Mouse (Mus musculus) adrenal gland, postnatal 4 days (tissue): Measurements from ENCODE around the gene Dpf3. TPM values are rescaled to one million over a fixed set of nuclear protein-coding genes. Genes with fewer than 3 reads are reported as not detected.

Source experiments
- DNase-seq, 2 experiments: peaks; one replicate each; pipeline ENCODE4 v3.0.0; 2021 to 2022; ENCODE audit warnings: low spot score in 2 of 2, mixed read lengths in 2 of 2
- total RNA-seq, 2 experiments: library from RNA; stranded (reverse); gene quantifications; 2 replicates each; pipeline ENCODE4 v1.2.3; 2021

Gene Dpf3
- total RNA-seq, 2 experiments from 2014 or later, result 9.4 to 10.5 TPM

- no peak for DNase-seq
Measured at GRCm38 (mm10) chr12:83298358-83298757, 189.2 kb downstream of the Dpf3 start.

DNA sequence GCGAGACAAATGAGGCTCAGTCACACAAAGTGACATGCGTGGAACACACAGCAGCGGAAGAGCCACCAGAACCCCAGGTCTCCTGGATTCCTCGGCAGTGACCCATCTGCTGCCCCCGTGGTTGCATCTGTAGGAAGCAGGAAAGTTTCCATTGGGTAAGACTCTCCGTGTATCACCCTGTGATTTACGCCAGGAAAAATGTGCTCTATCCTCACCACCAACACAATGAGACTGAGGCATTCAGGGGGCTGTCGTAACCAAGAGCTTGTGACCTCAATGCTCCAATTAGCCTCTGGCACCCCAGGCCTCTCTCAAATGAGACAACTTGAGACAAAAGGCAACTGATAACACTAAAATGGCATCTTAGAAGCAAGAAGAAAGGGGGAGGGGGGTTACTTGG is 192.5 kb downstream of the Dpf3 start:
- DNase-seq, result no peak

DNA sequence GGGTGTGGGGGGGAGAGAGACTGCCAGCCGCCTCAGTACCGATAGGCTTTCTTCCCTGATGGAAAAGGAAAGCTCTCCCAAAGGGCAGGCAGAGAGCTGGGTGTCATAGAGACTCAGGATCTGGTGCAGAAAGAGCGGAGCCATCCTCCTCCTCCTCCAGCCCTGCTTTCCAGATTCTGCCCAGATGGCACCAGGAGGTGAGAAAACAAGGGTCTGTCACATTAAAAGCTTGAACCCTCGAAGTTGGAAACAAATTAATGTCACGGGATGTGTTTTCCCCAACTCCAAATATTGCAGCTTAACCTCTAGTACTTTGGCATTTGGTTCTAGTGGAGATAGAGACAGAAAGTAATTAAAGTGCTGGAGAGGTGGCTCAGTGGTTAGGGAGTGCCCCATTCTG is 195.6 kb downstream of the Dpf3 start:
- DNase-seq, result no peak

DNA sequence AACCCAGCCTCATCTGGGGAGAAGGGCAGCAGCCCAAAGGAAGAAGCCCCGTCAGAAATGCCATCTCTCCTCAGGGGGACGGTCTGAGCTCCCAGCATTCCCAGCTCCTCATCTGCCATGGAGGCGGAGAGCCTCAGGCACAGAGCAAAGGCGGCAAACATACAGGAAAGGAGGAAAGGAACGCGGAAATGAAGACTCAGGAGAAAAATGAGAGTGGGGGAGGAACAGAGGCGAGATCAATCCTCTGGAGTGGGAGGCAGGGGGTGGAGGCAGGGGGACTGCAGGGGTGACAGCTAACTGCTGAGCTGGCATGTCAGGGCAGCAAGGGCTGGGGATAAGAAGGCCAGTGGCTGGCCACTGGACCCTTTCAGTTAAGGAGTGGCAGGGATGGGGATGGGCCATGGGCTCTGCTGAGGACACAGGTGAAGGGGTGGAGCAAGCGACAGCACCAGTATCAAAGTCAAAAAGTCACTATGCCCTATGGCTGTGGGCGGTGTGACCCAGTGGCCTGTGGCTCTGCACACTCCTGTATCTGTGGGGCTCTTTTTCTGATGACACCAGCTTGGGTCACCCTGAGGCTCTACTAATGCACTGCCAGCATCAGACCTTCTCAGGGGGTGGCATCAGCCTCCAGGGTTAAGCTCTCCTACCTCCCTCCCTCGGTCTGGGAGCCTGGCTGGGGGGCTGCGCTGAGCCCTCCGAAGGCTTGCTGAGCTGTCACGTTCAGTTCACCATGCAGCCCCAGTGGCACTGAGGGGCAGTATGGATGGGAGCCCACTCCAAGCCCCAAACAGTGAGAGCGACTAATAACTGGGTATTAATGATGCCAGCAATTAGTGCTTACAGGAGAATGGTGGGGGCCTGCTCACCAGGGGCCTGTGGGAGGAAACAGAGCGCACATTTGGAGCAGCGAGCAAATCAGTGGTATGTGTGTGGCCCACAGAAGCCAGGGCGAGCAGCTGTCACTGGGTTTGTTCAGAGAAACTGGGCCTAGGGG is 200.7 kb downstream of the Dpf3 start:
- no peak for DNase-seq

DNA sequence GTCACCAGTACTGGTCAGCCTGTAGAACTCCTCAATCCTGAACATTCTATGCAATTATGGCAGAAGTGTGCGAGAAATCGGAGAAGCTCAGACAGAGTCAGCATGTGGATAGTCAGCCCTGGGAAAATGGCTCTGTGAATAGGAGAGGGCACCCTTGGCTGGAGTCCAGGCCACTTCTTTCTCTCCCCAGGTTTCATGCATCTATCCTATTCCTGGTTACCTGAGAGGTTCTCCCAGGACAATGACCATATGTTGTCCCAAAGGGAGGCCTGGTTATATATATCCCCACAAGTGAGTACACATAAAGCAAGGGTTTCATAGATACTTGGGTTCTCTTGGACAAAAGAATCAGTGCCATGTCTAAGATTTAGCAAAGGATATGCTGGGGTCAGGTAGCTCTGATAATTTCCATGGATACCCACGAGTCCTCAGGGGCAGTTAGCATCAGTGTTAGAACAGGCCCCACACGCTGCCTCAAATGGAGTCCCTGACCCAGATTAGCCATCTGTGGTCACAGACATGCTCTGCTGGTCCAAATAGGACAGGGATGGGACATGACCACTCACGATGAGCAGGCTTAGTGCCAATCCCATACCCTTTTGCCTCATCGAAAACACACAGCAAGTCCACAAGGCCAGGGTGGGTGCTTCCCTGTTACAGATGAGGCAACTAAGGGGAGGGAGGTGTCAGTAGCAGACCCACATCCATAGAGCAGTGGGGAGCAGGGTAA is 203.8 kb downstream of the Dpf3 start:
- no peak for DNase-seq

GRCm38 (mm10) chr12:83277537-83278441 is 209.7 kb downstream of the Dpf3 start:
- DNase-seq, result no peak

DNA sequence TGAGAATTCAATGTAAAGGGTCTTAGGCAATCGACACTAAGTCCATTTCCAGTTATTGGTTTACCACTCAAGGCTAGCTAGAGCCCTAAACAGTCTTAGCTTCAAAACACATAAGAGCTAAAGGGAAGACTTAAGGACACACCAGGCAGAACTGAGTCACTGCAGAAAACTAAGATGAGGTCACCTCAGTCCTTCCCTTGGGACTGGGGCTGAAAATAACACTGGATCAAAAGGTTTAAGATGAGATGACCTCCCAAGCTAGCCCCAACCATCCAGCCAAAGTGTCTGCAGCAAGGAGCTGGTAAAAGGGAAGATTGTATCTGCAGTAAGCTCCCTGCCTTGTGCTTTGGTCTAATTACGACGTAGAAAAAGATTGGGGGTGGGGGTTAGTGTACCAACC is 216.3 kb downstream of the Dpf3 start:
- DNase-seq, result no peak

DNA sequence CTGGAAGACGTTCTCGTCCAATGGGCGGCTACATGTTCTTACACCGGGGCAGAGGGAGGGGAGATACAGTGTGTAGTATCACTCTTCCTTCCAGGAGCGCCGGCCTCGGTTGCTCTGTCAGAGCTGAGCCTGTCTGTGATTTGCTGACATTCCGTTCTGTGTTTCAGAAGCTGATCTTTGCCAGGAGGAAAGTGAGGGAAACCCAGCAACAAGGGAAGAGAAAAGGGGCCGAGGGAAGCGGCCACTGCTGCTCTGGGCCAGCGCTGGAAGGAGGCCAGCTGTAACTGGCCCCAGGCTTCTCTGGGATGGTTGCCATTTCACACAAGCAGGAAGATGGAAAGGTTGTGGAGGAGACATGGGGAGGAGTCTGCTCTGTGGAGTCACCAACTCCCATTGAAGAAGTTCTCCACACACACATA is 219.0 kb downstream of the Dpf3 start:
- DNase-seq, result no peak

- DNase-seq, result no peak
Measured at GRCm38 (mm10) chr12:83260540-83260939, 227.0 kb downstream of the Dpf3 start.

DNA sequence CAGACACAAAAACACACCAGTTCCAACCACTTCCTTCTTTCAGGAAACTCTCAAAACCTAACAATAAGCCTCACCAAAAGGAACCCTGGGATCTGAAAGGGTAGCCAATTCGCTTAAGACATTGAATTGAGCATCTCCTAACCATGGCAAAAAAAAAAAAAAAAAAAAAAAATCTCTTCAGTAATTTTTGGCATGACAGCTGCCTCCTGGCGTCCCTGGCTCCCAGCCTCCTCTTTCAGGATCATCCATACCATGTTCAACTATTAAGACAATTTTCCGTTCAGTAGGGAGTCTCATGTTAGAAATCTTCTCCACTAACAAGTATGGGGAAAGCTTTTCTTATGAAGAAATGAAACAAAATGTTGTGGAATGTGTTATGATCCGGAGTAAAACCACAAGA is 233.1 kb downstream of the Dpf3 start:
- no peak for DNase-seq

- no peak for DNase-seq
Measured at GRCm38 (mm10) chr12:83249066-83249465, 238.4 kb downstream of the Dpf3 start.

DNA sequence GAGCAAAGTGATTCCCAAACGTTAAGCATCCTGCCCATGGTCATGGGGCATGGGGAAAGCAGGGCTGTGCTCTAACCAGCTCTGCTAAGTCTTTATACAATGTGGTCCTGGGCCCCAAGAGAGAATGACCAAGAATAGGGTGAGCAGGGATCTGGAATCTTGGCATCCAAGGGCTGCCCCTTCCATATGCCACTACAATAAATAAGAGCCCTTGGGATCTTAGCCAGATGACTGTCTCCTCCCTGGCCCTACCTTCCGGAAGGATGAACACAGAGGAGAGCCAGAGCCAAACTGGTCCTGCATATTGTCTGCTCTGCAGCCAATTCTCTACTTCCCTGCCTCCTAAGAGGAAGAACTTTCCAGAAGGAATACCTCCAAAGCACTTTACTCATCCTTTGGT is 238.9 kb downstream of the Dpf3 start:
- DNase-seq, result no peak

GRCm38 (mm10) chr12:83247669-83248068 is 239.8 kb downstream of the Dpf3 start:
- DNase-seq, result no peak

GRCm38 (mm10) chr12:83241022-83241421 is 246.5 kb downstream of the Dpf3 start:
- no peak for DNase-seq

DNA sequence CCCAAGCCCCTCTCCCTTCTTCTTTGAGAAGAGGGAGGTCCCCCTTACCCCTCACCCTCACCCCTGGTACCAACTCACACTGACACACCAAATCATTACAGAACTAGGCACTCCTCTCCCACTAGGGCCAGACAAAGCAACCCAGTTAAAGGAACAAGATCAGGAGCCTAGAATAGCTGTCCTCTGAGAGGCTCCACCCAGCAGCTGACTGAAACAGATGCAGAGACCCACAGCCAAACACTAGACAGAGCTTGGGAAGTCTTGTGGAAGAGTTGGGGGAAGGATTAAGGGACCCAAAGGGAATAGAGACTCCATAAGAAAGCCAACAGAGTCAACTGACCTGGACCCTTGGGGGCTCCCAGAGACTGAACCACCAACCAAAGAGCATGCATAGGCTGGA is 246.9 kb downstream of the Dpf3 start:
- no peak for DNase-seq

GRCm38 (mm10) chr12:83235781-83236180 is 251.7 kb downstream of the Dpf3 start:
- DNase-seq, result no peak

- no peak for DNase-seq
Measured at GRCm38 (mm10) chr12:83234981-83235380, 252.5 kb downstream of the Dpf3 start.

GRCm38 (mm10) chr12:83233651-83234050 is 253.9 kb downstream of the Dpf3 start:
- no peak for DNase-seq

- no peak for DNase-seq
Measured at GRCm38 (mm10) chr12:83232916-83233315, 254.6 kb downstream of the Dpf3 start.

DNA sequence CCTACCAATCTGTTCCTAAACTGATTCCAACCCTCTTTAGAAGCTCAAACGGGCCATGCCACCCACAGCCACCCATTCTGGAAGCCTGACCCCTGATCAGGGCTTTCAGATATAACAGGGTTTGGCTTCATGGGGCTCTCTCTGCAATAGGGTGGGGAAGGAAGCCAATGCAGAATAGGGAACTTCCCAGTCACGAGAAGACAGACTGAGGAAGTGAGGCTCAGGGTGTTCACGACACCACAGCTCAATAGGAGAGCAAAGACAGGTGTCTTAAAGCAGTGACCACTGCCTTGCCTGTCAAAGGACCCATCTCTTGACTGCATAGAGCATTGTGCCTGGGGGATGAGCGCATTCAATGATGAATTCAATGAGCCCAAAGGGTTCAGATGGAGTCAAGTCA is 256.3 kb downstream of the Dpf3 start:
- DNase-seq, result no peak

GRCm38 (mm10) chr12:83229683-83230082 is 257.8 kb downstream of the Dpf3 start:
- no peak for DNase-seq
